Comparison of ENCODE assay signal across 8 mouse cellular contexts in the genomic region with DNA sequence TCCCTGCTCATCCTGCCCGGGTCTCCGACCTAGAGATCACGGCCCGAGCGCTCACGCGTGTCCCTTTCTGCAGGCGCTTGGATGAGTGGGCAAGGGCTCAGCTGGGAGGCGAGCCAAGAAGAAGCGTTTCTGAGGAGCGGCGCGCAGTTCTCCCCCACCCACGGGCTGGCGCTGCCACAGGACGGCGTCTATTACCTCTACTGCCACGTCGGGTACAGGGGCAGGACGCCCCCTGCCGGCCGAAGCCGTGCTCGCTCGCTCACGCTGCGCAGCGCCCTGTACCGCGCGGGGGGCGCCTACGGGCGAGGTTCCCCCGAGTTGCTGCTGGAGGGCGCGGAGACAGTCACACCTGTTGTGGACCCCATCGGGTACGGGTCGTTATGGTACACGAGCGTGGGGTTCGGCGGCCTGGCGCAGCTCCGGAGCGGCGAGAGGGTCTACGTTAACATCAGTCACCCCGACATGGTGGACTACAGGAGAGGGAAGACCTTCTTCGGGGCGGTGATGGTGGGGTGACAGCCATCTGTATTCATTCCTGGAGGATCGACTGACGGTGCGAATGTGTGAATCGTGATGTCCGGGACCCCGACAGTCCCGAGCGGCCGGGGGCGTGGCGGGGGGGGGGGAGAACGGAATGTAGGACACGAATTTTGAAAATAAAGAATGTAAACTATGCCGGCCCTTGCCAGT. TPM values are rescaled to one million over a fixed set of nuclear protein-coding genes. Genes with fewer than 3 reads are reported as not detected.
DNase-seq lines count a peak whose midpoint lies in the region; ATAC-seq and TF ChIP-seq lines count a peak whose summit lies in the region.

No protein-coding gene starts in this region.

- H3K4me3 ChIP-seq in ES-Bruce4 (ENCODE audit: low read depth, low read length): peak overlapping the region; percentile 70
- H3K4me3 ChIP-seq in forebrain, embryonic 16.5 days (replicated peaks; ENCODE audit: low read length): peak overlapping the region; percentile 43

- no peak for TF ChIP-seq EP300 in ES-Bruce4 (IDR thresholded peaks at IDR 0.05; ENCODE audit: insufficient read depth, low read depth, low read length)

- TF ChIP-seq POLR2A in ES-Bruce4 (IDR thresholded peaks at IDR 0.05; ENCODE audit: insufficient read depth, low read length): no peak

- no peaks in the 10 kb centered on the region for H3K36me3 ChIP-seq in ES-Bruce4 (ENCODE audit: control insufficient read depth, insufficient read depth, low read length, poor library complexity, severe bottlenecking)
- no peaks in the 10 kb centered on the region for H3K36me3 ChIP-seq in forebrain, embryonic 16.5 days (ENCODE audit: control insufficient read depth, insufficient read depth)

- no peaks in the 10 kb centered on the region for H3K4me1 ChIP-seq in ES-Bruce4 (ENCODE audit: control insufficient read depth, insufficient read depth, low read length)
- H3K4me1 ChIP-seq in forebrain, embryonic 16.5 days (replicated peaks; ENCODE audit: control insufficient read depth, insufficient read depth, low read length): peaks cover 11% of the 10 kb centered on the region

- no peaks in the 10 kb centered on the region for H3K9me3 ChIP-seq in ES-Bruce4 (replicated peaks; ENCODE audit: control insufficient read depth, insufficient read depth, low read length, poor library complexity, severe bottlenecking)
- H3K9me3 ChIP-seq in forebrain, embryonic 16.5 days (ENCODE audit: control insufficient read depth, low read length): no peaks in the 10 kb centered on the region

- DNase-seq in c-Kit-positive CD71-positive TER-119-positive erythroid progenitor cells, embryonic 14.5 days (ENCODE audit: low spot score): peak; percentile 57
- DNase-seq in layer of hippocampus, postnatal 14 days (ENCODE audit: low spot score in 2 of 2): peak; percentile 62 to 74
- peak; percentile 90 for DNase-seq in lung, postnatal 10 days
- DNase-seq in ovary, postnatal 14 days (ENCODE audit: low spot score): peak; percentile 75
- DNase-seq in thymus, postnatal 14 days: peak; percentile 99

- peak; percentile 90 for ATAC-seq in forebrain, embryonic 16.5 days
- ATAC-seq in hematopoietic stem cell, adult 5-6 weeks (replicated peaks in 1 of 2; ENCODE audit: insufficient read depth in 1 of 2, low FRiP score in 2 of 2, low TSS enrichment in 1 of 2, low read depth in 1 of 2, poor library complexity in 2 of 2, severe bottlenecking in 2 of 2): peak; percentile 68 to 75

- peak overlapping the region; percentile 75 for H3K4me2 ChIP-seq in forebrain, embryonic 16.5 days (ENCODE audit: low read length)

- WGBS in forebrain, embryonic 16.5 days: 1% methylated on average over 65 of the region's 66 CpGs

- H3K27me3 ChIP-seq in ES-Bruce4 (ENCODE audit: control insufficient read depth, insufficient read depth, low read length, poor library complexity, severe bottlenecking): no peaks in the 10 kb centered on the region
- H3K27me3 ChIP-seq in forebrain, embryonic 16.5 days (replicated peaks; ENCODE audit: control insufficient read depth, insufficient read depth, low read length): peaks cover 27% of the 10 kb centered on the region

- H3K27ac ChIP-seq in ES-Bruce4 (ENCODE audit: insufficient read depth, low read length): no peak overlapping the region
- no peak overlapping the region for H3K27ac ChIP-seq in forebrain, embryonic 16.5 days (ENCODE audit: low read length)

- H3K9ac ChIP-seq in ES-Bruce4 (ENCODE audit: low read depth, poor library complexity, severe bottlenecking): peak overlapping the region; percentile 22; the same call in 1 of the 2 replicates
- peak overlapping the region; percentile 31 for H3K9ac ChIP-seq in forebrain, embryonic 16.5 days (replicated peaks; ENCODE audit: low read depth, low read length)

- TF ChIP-seq CTCF in ES-Bruce4 (IDR thresholded peaks at IDR 0.05; ENCODE audit: low read depth, low read length): peak; percentile 90

RNA-seq across cellular contexts. Expression of a gene that starts 1.5 kb away (rescaled TPM):
- polyA plus RNA-seq in ES-Bruce4 (2011; ENCODE audit: insufficient read depth, insufficient read length, low read depth, missing spikeins): 10.7 and 14.2 TPM in 2 replicates
- polyA plus RNA-seq in forebrain, embryonic 16.5 days (2015; fragmentation: Nextera tagmentation; extraction: Ambion mirVana): 0.24 TPM in 1 of 2 replicates, not detected in the other
- total RNA-seq in hematopoietic stem cell, adult 5-6 weeks (2017): 31.4 and 64.0 TPM in 2 replicates
- 1 to 10 TPM in 1 of 2 experiments, under 1 TPM in 1; 0.55 to 1.0 TPM for total RNA-seq in layer of hippocampus, postnatal 14 days (2021)

RNA-seq across cellular contexts. Expression of a gene that starts 6.0 kb away (rescaled TPM):
- not detected in 2 replicates for polyA plus RNA-seq in ES-Bruce4 (2011; ENCODE audit: insufficient read depth, insufficient read length, low read depth, missing spikeins)
- not detected in 2 replicates for polyA plus RNA-seq in forebrain, embryonic 16.5 days (2015; fragmentation: Nextera tagmentation; extraction: Ambion mirVana)
- 22.3 and 44.4 TPM in 2 replicates for total RNA-seq in hematopoietic stem cell, adult 5-6 weeks (2017)
- total RNA-seq in layer of hippocampus, postnatal 14 days (2021): under 1 TPM in 1 of 2 experiments, not detected in 1; 0.31 TPM

RNA-seq across cellular contexts. Expression of a gene that starts 7.5 kb away (rescaled TPM):
- 2.3 and 2.5 TPM in 2 replicates for polyA plus RNA-seq in ES-Bruce4 (2011; ENCODE audit: insufficient read depth, insufficient read length, low read depth, missing spikeins)
- 4.5 and 4.9 TPM in 2 replicates for polyA plus RNA-seq in forebrain, embryonic 16.5 days (2015; fragmentation: Nextera tagmentation; extraction: Ambion mirVana)
- 85.1 and 145 TPM in 2 replicates for total RNA-seq in hematopoietic stem cell, adult 5-6 weeks (2017)
- total RNA-seq in layer of hippocampus, postnatal 14 days (2021): 10 to 100 TPM in 1 of 2 experiments, 1 to 10 TPM in 1; 8.2 to 12.1 TPM

RNA-seq across cellular contexts. Expression of a gene that starts 9.4 kb away (rescaled TPM):
- 0.64 TPM in 1 of 2 replicates, not detected in the other for polyA plus RNA-seq in ES-Bruce4 (2011; ENCODE audit: insufficient read depth, insufficient read length, low read depth, missing spikeins)
- polyA plus RNA-seq in forebrain, embryonic 16.5 days (2015; fragmentation: Nextera tagmentation; extraction: Ambion mirVana): 0.24 and 0.35 TPM in 2 replicates
- total RNA-seq in hematopoietic stem cell, adult 5-6 weeks (2017): not detected in 2 replicates
- total RNA-seq in layer of hippocampus, postnatal 14 days (2021): 1 to 10 TPM in 1 of 2 experiments, under 1 TPM in 1; 0.62 to 1.1 TPM

RNA-seq across cellular contexts. Expression of a gene that starts 19.9 kb away (rescaled TPM):
- polyA plus RNA-seq in ES-Bruce4 (2011; ENCODE audit: insufficient read depth, insufficient read length, low read depth, missing spikeins): 2.1 TPM in 1 of 2 replicates, not detected in the other
- 5.9 and 8.0 TPM in 2 replicates for polyA plus RNA-seq in forebrain, embryonic 16.5 days (2015; fragmentation: Nextera tagmentation; extraction: Ambion mirVana)
- total RNA-seq in hematopoietic stem cell, adult 5-6 weeks (2017): 1.8 TPM in 1 of 2 replicates, not detected in the other
- total RNA-seq in layer of hippocampus, postnatal 14 days (2021): 10 to 100 TPM in 1 of 2 experiments, 1 to 10 TPM in 1; 9.9 to 10.4 TPM

Comparison
In these comparisons a context has a peak if more than half of its experiments do, and no peak if none do; other contexts are left out.
1. RNA of a gene that starts 1.5 kb away (total RNA-seq): 31.4 to 64.0 TPM in hematopoietic stem cell, adult 5-6 weeks; 0.55 to 1.0 TPM in layer of hippocampus, postnatal 14 days; every median in the first group is over 10 times any median in the second.
2. RNA of a gene that starts 6.0 kb away (total RNA-seq): 22.3 to 44.4 TPM in hematopoietic stem cell, adult 5-6 weeks; 0.31 TPM in layer of hippocampus, postnatal 14 days; every median in the first group is over 10 times any median in the second.
3. Peak in every context shown above with its lines, with median percentiles within 50 percentile points of each other: DNase-seq.